Mouse (Mus musculus) cerebellum, adult 11 months (tissue): ENCODE measurements around the gene Umodl1.
A peak's percentile ranks its signal among the peaks of the same experiment; 100 is the strongest.

Source experiments
- DNase-seq: peaks from one replicate; pipeline ENCODE4 v3.0.0; 2022

Umodl1 gene

GRCm38 (mm10) chr17:31000897-31001296, 46.5 kb downstream of the Umodl1 start:
- DNase-seq = no peak

DNA sequence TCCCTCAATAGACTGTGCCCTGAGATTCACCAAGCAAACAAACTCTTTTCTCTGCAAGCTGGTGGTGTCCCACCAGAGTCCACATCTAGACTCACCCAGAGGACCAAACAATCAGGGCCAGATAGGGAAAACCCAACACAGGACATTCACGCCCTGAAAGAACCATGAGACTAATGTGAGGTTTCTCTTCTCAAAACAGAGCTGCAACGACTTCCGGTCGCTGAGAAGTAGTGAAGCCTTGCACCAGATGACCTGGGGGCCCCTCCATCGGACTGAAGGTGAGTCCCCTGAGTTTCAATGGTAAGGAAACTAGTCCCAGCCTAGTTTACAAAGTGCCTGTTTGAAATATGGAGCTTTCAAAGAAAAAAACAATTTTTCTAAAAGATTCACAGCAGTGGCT, 48.2 kb downstream of the Umodl1 start:
- DNase-seq = no peak

- no peak for DNase-seq
Measured at GRCm38 (mm10) chr17:31005284-31005683, 50.8 kb downstream of the Umodl1 start.

DNA sequence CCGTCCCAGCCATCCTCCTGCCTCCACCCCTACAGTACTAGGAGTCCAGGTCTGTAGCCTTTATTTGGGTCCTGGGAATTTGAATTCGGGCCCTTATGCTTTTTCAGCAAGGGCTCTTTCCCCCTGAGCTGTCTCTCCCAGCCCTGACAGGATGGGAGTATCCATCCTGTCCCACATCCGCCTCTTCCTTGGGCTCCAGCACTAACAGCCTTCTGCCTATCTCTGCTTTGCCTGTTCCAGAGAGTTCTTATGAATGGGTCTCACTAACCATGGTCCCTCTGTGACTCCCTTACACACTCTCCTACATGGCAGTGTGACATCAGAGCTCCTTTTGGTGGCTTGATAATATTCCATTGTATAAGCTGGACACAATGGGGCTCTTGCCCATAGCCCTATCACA, 52.9 kb downstream of the Umodl1 start:
- DNase-seq = no peak

GRCm38 (mm10) chr17:31008416-31008815, 54.0 kb downstream of the Umodl1 start:
- no peak for DNase-seq

DNA sequence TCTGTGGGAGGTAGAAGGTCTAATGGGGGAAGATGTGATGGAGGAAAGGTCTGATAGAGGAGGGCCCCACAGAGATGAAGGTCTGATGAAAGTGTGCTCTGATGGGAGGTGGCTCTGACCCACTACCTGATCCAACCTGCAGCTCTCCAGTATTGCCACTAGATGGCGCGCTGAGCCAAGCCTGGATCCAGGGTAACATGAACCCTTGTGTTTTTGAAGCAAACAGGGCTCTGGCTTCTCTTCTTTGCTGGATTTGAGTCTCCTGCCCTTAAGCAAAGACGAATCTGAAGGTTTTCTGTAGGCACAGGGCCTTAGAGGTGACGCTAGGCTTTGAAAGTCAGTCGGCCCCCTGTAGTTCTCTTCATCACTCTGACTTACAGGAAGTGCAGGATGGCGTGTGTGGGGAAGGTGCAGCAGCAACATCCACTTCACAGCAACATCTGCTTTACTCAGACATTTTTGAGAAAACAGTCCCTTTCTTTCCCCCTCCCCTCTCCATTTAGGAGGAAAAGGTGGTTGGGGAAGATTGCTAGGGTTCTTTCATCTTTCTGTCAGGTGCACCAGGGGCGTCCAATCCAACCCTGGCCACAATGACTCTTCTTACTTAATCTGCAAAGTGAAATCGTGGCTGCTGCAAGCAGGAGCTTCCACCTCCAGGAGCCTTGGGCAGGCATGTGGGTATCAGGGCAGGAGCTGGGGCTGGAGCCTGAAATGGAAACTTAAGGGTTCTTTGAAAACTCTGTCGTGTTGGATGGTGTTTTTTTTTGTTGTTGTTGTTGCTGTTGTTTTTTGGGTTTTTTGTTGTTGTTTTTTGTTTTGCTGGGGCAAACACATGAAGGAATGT, 57.3 kb downstream of the Umodl1 start:
- DNase-seq = peak; percentile 30

GRCm38 (mm10) chr17:31018267-31018666, 63.8 kb downstream of the Umodl1 start:
- peak; percentile 20 for DNase-seq

GRCm38 (mm10) chr17:31019505-31019904, 65.1 kb downstream of the Umodl1 start:
- peak; percentile 65 for DNase-seq

DNA sequence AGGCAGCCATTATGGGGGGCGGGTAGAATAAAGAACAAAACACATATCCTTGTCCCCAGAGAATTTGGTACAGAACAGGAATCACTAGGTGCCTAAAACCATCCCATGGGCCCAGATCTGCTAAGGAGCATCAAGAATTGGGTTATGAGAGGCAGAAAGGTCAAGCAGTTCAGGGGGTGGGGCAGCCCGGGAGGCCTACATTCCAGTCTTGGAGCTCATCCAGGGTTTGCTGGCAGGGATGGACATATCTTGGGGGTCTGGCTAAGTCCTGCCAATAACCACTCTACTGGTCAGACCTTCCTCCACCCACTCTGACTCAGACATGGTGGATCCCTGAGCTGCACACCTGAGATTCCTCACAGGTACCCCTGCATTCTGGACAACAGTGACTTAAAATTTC, 65.6 kb downstream of the Umodl1 start:
- no peak for DNase-seq

- DNase-seq = no peak
Measured at GRCm38 (mm10) chr17:31021276-31021675, 66.8 kb downstream of the Umodl1 start.

GRCm38 (mm10) chr17:31024125-31024781, 69.8 kb downstream of the Umodl1 start:
- no peak for DNase-seq

- DNase-seq = no peak
Measured at GRCm38 (mm10) chr17:31024782-31025125, 70.3 kb downstream of the Umodl1 start.

DNA sequence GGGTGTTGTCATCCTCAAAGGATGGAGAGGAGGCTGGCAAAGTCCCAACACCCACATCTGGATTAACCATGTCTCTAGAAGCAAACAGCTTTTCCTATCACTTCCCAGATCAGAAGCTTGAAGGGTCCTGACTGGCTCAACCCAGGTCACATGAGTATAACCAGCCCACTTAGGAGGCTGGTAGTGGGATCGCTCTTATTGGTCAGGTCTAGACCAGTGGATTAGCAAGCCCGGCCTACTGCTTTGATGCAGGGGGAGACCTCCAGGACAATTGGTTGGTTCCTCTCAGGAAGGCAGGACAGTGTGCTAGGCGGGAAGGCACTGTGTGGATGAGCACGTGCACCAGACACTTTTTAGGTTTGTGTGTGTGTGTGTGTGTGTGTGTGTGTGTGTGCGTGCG, 72.5 kb downstream of the Umodl1 start:
- DNase-seq = no peak

DNA sequence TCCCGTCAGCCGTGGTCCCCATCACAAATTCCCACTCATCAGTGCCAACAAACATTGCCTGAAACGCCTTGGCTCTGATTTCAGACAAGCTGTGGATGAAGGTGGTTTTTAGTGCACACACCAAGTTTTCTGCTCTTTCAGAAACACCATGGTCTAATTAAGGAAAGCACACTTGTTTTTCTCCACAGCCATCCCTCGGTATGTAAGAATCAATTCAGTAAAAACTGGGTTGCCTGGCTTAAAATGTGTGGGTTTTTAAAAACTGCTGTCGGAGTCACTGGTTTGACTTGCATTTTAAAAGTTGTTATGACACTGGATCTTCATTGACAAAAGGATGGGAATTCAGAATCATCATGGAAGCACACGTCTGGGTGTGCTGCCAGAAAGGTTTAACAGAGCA, 73.3 kb downstream of the Umodl1 start:
- DNase-seq = no peak

DNA sequence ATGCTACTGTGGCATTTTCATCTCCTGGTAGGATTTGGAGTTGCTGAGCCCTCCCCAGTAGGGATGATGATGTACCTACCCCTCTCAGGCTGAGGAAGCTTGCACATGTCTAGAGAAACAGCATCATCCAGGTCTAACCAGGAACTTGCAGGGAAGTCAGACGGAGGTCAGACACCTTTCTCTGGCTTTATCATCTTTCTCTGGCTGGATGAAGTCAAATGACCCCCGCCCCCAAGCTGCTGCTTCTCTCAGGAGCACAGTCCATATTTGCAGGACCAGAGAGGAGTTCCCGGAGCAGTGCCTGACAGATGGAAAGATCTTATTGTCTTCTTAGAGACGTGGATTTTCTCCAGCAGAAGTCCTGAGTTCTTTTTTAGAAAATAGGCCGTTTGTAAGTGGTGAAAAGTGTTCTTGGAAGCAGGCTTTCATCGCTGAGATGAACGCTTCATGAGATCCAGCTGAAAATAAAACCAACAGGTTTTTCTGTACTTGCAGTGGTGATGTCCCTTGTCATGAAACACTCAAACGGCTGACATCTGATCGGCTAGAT, 74.5 kb downstream of the Umodl1 start:
- no peak for DNase-seq

DNA sequence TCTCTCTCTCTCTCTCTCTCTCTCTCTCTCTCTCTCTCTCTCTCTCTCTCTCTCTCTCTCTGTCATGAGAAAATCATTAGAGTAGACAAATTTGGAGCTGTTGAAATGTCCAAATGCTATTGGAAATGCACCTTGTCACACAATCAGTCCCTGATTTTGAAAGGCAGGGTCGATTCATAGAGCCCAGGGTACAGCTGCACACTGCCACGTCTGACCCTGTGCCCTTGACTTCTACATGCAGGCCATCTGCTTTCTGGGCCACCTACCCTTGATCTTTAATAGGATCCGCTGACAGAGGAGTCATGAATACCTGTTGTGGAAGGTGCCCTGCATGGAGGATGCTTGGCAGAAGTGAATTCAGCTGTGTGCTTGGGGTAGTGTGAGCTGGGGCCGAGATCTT, 75.0 kb downstream of the Umodl1 start:
- no peak for DNase-seq

DNA sequence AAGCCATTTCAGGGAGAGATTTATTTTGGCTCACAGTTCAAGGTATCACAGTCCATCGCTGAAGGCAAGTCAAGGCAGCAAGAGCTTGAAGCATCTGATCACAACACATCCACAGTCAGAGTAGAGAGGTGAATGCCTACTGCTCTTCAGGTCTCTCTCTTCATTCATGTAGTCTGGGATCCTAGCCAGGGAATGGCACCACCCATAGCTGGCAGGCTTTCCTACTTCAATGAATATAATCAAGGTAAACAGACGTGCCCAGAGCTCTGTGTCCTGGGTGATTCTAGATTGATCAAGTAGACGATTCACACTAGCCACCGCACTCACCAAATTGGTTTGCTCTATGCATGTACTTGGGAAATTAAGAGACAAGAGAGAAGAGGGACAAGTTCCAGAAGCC, 77.9 kb downstream of the Umodl1 start:
- no peak for DNase-seq

DNA sequence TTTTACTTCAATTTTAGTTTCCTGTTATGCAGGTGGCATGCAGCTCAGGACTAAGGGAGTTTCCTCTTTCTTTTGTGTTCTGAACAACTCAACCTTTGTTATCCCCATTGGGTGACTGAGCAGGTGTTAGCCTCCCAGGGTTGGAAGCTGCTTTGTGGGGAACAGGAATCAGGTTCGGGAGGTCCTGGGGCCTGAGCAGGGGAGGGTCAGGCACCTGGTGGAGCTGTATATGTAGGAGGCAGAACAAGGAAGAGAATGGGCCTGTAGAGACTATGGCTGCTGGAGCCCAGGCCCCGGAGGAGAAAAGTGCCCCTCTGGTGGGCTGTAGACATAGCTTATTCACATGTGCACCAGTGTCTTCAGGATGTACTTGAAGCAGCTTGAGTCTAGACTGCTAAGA, 78.8 kb downstream of the Umodl1 start:
- no peak for DNase-seq

- DNase-seq = no peak
Measured at GRCm38 (mm10) chr17:31034165-31034564, 79.7 kb downstream of the Umodl1 start.

DNA sequence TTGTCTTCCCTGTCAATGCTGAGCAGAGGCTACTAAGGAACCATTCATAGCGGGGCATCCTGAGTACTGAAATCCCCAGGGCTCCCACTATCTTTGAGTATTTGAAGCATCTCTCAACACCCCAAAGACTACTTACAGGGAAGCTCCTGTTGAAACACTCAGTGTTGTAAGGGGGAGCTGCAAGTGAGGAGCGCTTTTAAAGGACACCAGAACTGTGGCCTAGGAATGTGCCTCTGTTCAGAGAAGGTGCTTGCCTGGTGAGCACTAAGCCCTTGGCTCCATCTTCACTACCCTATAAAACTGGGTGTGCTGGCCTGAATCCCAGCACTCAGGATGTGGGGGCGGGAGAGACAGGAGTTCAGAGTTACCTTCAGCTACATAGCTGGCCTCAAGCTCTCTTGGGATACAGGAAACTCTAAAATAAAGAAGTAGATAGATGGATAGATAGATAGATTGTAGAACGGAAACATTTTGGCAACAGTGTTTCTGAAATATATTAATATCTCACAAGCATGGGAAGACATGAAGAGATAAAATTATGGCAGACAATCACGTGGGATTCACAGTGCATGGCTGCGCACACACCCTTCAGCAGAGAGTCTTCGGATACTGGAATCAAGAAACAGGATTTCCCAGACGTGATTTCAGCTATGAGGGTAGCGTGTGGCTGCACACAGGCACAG, 80.4 kb downstream of the Umodl1 start:
- no peak for DNase-seq

DNA sequence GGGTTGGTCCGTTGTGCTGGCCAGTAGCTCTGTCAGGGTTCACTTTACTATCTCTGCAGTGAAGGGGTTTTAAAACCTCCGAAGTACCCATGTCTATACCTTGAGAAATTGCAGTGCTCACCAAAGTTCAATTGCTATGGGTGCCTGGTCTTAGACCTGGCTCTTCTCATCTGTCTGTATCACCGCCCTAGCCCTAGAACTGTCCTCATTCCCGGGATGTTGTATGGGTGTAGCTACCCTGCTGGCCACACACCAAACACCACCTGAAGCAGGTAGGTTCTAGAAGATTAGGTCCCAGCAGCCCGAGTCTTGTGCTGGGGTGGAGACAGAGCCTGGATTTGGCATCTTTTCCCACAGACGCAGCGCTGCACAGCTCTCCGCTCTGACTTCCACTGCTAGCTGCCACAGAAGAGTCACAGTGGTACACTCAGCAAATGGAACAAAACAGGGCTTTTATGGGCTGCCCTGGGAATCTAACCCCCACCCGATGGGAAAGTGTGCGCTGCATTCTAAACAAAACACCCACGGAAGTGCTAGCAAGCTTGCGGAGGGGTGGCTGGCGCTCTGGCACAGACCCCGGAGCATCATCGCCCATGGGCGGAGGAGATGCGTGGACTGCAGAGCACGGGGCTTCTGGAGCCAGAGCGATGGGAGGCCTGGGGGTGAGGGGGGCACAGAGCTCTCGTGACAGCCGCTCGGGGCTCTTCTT, 81.9 kb downstream of the Umodl1 start:
- DNase-seq = no peak

DNA sequence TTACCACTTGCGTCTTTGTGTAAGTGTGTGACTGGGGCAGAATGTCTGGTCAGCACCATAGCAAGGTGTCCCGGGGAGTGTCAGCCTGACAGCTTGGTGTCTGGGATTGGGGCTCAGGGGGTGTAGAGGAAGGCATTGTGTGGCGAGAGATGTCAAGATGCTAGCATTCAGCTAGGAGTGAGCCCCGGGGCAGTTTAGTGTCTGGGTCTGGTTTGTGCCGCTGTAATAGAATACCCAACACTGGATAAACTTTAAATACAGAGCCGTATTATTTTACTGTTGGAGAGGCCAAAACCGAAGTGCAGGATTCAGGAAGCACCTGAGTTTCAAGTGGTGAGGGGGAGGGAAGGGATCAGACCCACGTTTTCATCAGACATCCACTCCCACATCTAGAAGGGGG, 82.9 kb downstream of the Umodl1 start:
- DNase-seq = no peak

DNA sequence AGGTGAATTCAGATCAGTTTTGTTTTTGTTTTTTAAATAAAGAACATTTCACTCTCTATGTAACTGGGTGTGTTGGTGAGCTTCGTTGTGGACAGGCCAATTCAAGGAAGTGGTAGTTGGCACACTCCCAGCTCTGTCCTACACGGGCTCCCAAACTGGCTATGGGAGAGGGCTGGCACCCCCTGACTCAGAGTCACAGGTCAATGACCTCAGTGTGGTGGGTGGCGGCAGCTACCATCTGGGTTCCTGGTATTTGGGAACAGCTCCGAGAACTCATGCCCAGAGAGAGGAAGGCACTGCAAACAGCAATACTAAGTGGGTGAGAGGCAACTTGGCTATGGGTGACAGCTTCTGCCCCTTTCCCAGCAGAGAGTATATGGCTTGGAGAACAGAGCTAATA, 83.9 kb downstream of the Umodl1 start:
- no peak for DNase-seq
